8 mouse cellular contexts compared by ENCODE assay signal in genomic region chr5:24985434-24986176, GRCm38 (mm10).
DNase-seq lines count a peak whose midpoint lies in the region.

No protein-coding gene starts in this region.

- DNase-seq in retina, postnatal 1 day, result peak; percentile 59
- DNase-seq in retina, embryonic 14.5 days (ENCODE audit: low spot score), result no peak
- DNase-seq in frontal cortex, postnatal 10 days (ENCODE audit: low spot score in 2 of 2), result peak; percentile 70 to 74
- DNase-seq in layer of hippocampus, postnatal 14 days (ENCODE audit: low spot score in 2 of 2), result peak; percentile 58 to 61
- DNase-seq in right cerebral cortex, postnatal 10 days (ENCODE audit: low spot score in 2 of 2), result peak; percentile 88 to 94
- DNase-seq in ovary, postnatal 36 days (ENCODE audit: low spot score), result no peak
- no peak for DNase-seq in kidney, postnatal 10 days
- DNase-seq in ovary, postnatal 10 days (ENCODE audit: low spot score), result no peak

Comparison
In these comparisons a context has a peak if more than half of its experiments do, and no peak if none do; other contexts are left out.
1. DNase-seq: peak in retina, postnatal 1 day (single experiment), frontal cortex, postnatal 10 days (2 of 2), layer of hippocampus, postnatal 14 days (2 of 2) and right cerebral cortex, postnatal 10 days (2 of 2); none in retina, embryonic 14.5 days (single experiment), ovary, postnatal 36 days (single experiment), kidney, postnatal 10 days (single experiment) and ovary, postnatal 10 days (single experiment).